Comparison of ENCODE assay signal across 17 mouse cellular contexts in the genomic region with DNA sequence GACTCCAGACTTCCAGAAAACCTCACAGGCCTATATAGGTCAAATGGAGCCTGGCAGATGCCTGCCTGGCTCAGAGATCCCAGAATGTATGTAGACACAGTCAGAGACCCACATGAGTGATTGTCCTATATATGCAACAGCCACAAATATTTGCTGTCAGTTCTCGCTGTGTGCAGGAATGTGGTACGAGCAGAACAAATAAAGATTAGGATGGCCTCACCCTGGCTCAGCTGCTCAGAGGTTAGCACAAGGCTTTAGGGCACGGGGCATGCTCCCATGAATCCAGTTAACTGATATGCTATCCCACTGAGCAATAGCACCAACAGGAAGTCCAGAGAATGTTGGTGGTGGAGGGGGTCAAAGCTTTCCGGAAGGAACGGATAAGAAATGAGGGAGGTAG.
DNase-seq lines count a peak whose midpoint lies in the region; ATAC-seq and TF ChIP-seq lines count a peak whose summit lies in the region.
"Had no signal": no experiment of that assay in that cellular context is flagged by ENCODE, and none has a peak within 500 bp of the region (broad histone marks: within the 10 kb centered on the region; RNA-seq: fewer than 3 reads in every experiment).

No protein-coding gene starts in this region.

- 33% methylated on average over 5 of the region's 5 CpGs for WGBS in heart, embryonic 13.5 days
- 31% methylated on average over 5 of the region's 5 CpGs for WGBS in heart, embryonic 12.5 days
- WGBS in kidney, postnatal 0 days: 50% methylated on average over 5 of the region's 5 CpGs
- WGBS in neural tube, embryonic 15.5 days: 79% methylated on average over 5 of the region's 5 CpGs

- no peaks in the 10 kb centered on the region for H3K36me3 ChIP-seq in heart, embryonic 13.5 days
- no peaks in the 10 kb centered on the region for H3K36me3 ChIP-seq in heart, embryonic 12.5 days
- H3K36me3 ChIP-seq in kidney, postnatal 0 days (ENCODE audit: insufficient read depth, low read length): no peaks in the 10 kb centered on the region
- no peaks in the 10 kb centered on the region for H3K36me3 ChIP-seq in neural tube, embryonic 15.5 days
- H3K36me3 ChIP-seq: G1E; heart, embryonic 15.5 days; limb, embryonic 10.5 days had no signal

- no peak for TF ChIP-seq CTCF in kidney, postnatal 0 days (IDR thresholded peaks at IDR 0.05; ENCODE audit: low read depth)

- H3K27ac ChIP-seq in heart, embryonic 13.5 days (replicated peaks): 0 out of 2 replicates have a peak overlapping the region, but pooled peaks have one; percentile 3
- no peak overlapping the region for H3K27ac ChIP-seq in heart, embryonic 12.5 days (ENCODE audit: poor library complexity, severe bottlenecking)
- H3K27ac ChIP-seq in kidney, postnatal 0 days: peak overlapping the region; percentile 1; the same call in 1 of the 2 replicates
- no peak overlapping the region for H3K27ac ChIP-seq in neural tube, embryonic 15.5 days (replicated peaks)
- H3K27ac ChIP-seq: heart, embryonic 15.5 days; hindbrain, postnatal 0 days; limb, embryonic 10.5 days had no signal

- ATAC-seq in heart, embryonic 13.5 days (ENCODE audit: extremely low read depth, insufficient number of reproducible peaks, low FRiP score, low TSS enrichment): no peak
- no peak for ATAC-seq in heart, embryonic 12.5 days (ENCODE audit: insufficient number of reproducible peaks, low FRiP score)
- no peak; the same call in 1 of the 2 replicates for ATAC-seq in kidney, postnatal 0 days (replicated peaks; ENCODE audit: low FRiP score, low read depth)
- no peak for ATAC-seq in neural tube, embryonic 15.5 days (ENCODE audit: low FRiP score)
- ATAC-seq: forebrain, postnatal 0 days; hindbrain, postnatal 0 days had no signal

- H3K4me3 ChIP-seq in heart, embryonic 13.5 days: no peak overlapping the region
- no peak overlapping the region for H3K4me3 ChIP-seq in heart, embryonic 12.5 days
- H3K4me3 ChIP-seq in kidney, postnatal 0 days (replicated peaks; ENCODE audit: low read depth, low read length): no peak overlapping the region
- no peak overlapping the region for H3K4me3 ChIP-seq in neural tube, embryonic 15.5 days (replicated peaks)
- H3K4me3 ChIP-seq: heart, embryonic 15.5 days; limb, embryonic 10.5 days had no signal

- H3K9me3 ChIP-seq in heart, embryonic 13.5 days: no peaks in the 10 kb centered on the region
- no peaks in the 10 kb centered on the region for H3K9me3 ChIP-seq in heart, embryonic 12.5 days (replicated peaks)
- no peaks in the 10 kb centered on the region for H3K9me3 ChIP-seq in kidney, postnatal 0 days (replicated peaks; ENCODE audit: low read length)
- no peaks in the 10 kb centered on the region for H3K9me3 ChIP-seq in neural tube, embryonic 15.5 days (replicated peaks)
- H3K9me3 ChIP-seq: heart, embryonic 15.5 days; limb, embryonic 10.5 days had no signal

- no peak for DNase-seq in kidney, postnatal 0 days (ENCODE audit: low spot score)
- DNase-seq in kidney, postnatal 4 days: no peak
- DNase-seq in neural tube, embryonic 10.5 days (ENCODE audit: extremely low spot score, low spot score): peak; percentile 16
- DNase-seq in frontal cortex, postnatal 10 days (ENCODE audit: low spot score in 2 of 2): no peak
- DNase-seq: cerebellum, adult 11-12 months; cerebellum, postnatal 14 days; embryo, embryonic 11 days; forebrain, postnatal 0 days; layer of hippocampus, adult 9-11 months; thymus, postnatal 25 days had no signal

- peaks cover 17% of the 10 kb centered on the region for H3K4me1 ChIP-seq in heart, embryonic 13.5 days
- H3K4me1 ChIP-seq in heart, embryonic 12.5 days (replicated peaks): peaks cover 14% of the 10 kb centered on the region
- H3K4me1 ChIP-seq in kidney, postnatal 0 days (replicated peaks; ENCODE audit: insufficient read depth, low read length): no peaks in the 10 kb centered on the region
- peaks cover 6% of the 10 kb centered on the region; the same call in 1 of the 2 replicates for H3K4me1 ChIP-seq in neural tube, embryonic 15.5 days

- H3K4me2 ChIP-seq in heart, embryonic 13.5 days: no peak overlapping the region
- no peak overlapping the region for H3K4me2 ChIP-seq in heart, embryonic 12.5 days
- H3K4me2 ChIP-seq in kidney, postnatal 0 days (ENCODE audit: low read length): no peak overlapping the region
- H3K4me2 ChIP-seq in neural tube, embryonic 15.5 days: no peak overlapping the region
- H3K4me2 ChIP-seq: heart, embryonic 15.5 days had no signal

- H3K9ac ChIP-seq in heart, embryonic 13.5 days: no peak overlapping the region
- H3K9ac ChIP-seq in heart, embryonic 12.5 days: no peak overlapping the region
- no peak overlapping the region for H3K9ac ChIP-seq in kidney, postnatal 0 days (ENCODE audit: low read depth, low read length)
- no peak overlapping the region for H3K9ac ChIP-seq in neural tube, embryonic 15.5 days (replicated peaks)
- H3K9ac ChIP-seq: forebrain, postnatal 0 days; heart, embryonic 15.5 days had no signal

- H3K27me3 ChIP-seq in heart, embryonic 13.5 days (replicated peaks): no peaks in the 10 kb centered on the region
- no peaks in the 10 kb centered on the region for H3K27me3 ChIP-seq in heart, embryonic 12.5 days (replicated peaks)
- H3K27me3 ChIP-seq in kidney, postnatal 0 days (ENCODE audit: insufficient read depth, low read length): no peaks in the 10 kb centered on the region
- no peaks in the 10 kb centered on the region for H3K27me3 ChIP-seq in neural tube, embryonic 15.5 days (replicated peaks)
- H3K27me3 ChIP-seq: heart, embryonic 15.5 days had no signal

Comparison
In these comparisons a context has a peak if more than half of its experiments do, and no peak if none do; other contexts are left out.
1. H3K27ac ChIP-seq: peak in heart, embryonic 13.5 days (single experiment) and kidney, postnatal 0 days (single experiment); none in heart, embryonic 12.5 days (single experiment) and neural tube, embryonic 15.5 days (single experiment).